Mouse (Mus musculus) heart, postnatal 14 days (tissue): ENCODE data around the gene Fbxw24. TPM values are rescaled to one million over a fixed set of nuclear protein-coding genes. Genes with fewer than 3 reads are reported as not detected.
"Not testable (repeated sequence)": the region's sequence is repeated elsewhere in the genome, so short reads cannot be mapped to it uniquely, and the experiment has no call there.

Experiments
- DNase-seq, 2 experiments: peaks; one replicate each; pipeline ENCODE4 v3.0.0; 2021 to 2022
- intact Hi-C: fragments of 180-260 bp; cut with DNase I; formaldehyde crosslinking; loops from one replicate; pipeline ENCODE4 v1.15.1; 2025
- long read RNA-seq, 2 experiments: library from polyadenylated mRNA; stranded (forward); transcript quantifications; one replicate each; pipeline ENCODE4 v2.0.0; 2021
- total RNA-seq, 2 experiments: library from RNA; stranded (reverse); gene quantifications; 2 replicates each; pipeline ENCODE4 v1.2.3; 2021

Fbxw24 gene
- total RNA-seq, result not detected
- long read RNA-seq, experiment 1, result 0 reads
- long read RNA-seq, experiment 2, result 0 reads

DNA sequence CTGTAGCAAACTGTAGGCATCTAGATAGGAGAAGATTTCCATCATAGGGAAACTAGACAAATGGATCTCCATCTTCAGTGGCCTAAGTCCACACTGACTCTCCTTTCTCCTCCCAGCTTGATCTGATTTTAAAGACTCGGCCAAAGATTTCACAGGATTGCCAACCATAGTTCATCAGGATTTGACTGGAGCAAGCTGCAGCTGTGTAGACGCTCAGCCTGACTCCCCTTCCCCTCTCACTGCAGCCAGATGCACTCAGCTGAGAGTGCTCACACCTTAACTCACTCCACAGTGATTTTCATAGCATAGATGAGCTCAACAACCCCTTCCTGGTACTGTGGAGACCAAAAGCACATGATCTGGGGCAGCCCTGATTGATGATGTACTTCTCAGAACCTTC, at the start of gene Fbxw24:
Gene Fbxw24, minus strand, starts transcription at position 101 of the 400 bp plus-strand sequence.
- intact Hi-C loops, DNase-seq: not testable (repeated sequence)

DNA sequence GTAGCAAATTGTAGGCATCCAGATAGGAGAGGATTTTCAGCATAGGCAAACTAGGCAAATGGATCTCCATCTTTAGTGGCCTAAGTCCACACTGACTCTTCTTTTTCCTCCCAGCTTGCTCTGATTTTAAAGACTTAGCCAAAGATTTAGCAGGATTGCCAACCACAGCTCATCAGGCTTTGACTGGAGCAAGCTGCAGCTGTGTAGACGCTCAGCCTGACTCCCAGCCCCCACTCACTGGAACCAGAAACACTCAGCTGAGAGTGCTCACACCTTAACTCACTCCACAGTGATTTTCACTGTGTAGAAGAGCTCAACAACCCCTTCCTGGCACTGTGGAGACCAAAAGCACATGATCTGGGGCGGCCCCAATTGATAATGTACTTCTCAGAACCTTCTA, 38.7 kb upstream of the Fbxw24 start, which contains the start of gene Fbxw25:
Gene Fbxw25, minus strand, starts transcription at position 101 of the 400 bp plus-strand sequence.
- intact Hi-C loops, DNase-seq: not testable (repeated sequence)

GRCm38 (mm10) chr9:109606837-109607236, 19.0 kb downstream of the Fbxw24 start:
- DNase-seq, result peak in 1 of 2 experiments; percentile 3
- intact Hi-C loops, result loop anchor here (10.0 kb wide), 1 partner anchor 602 kb away; no protein-coding TSS in a partner anchor

GRCm38 (mm10) chr9:109602128-109602527, 23.7 kb downstream of the Fbxw24 start:
- intact Hi-C loops, result loop anchor here (10.0 kb wide), 1 partner anchor 597 kb away; no protein-coding TSS in a partner anchor
- not testable (repeated sequence) for DNase-seq

GRCm38 (mm10) chr9:109597226-109597625, 28.6 kb downstream of the Fbxw24 start:
- intact Hi-C loops, result no loop called here
- DNase-seq, result no peak

GRCm38 (mm10) chr9:109594866-109595265, 31.0 kb downstream of the Fbxw24 start:
- DNase-seq, result no peak
- intact Hi-C loops, result no loop called here

DNA sequence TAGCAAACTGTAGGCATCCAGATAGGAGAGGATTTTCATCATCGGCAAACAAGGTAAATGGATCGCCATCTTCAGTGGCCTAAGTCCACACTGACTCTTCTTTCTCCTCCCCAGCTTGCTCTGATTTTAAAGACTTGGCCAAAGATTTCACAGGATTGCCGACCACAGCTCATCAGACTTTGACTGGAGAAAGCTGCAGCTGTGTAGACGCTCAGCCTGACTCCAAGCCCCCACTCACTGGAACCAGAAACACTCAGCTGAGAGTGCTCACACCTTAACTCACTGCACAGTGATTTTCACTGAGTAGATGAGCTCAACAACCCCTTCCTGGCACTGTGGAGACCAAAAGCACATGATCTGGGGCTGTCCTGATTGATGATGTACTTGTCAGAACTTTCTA, 57.7 kb downstream of the Fbxw24 start, which contains the start of gene Fbxw15:
Gene Fbxw15, minus strand, starts transcription at position 101 of the 400 bp plus-strand sequence.
- intact Hi-C loops, DNase-seq: not testable (repeated sequence)

DNA sequence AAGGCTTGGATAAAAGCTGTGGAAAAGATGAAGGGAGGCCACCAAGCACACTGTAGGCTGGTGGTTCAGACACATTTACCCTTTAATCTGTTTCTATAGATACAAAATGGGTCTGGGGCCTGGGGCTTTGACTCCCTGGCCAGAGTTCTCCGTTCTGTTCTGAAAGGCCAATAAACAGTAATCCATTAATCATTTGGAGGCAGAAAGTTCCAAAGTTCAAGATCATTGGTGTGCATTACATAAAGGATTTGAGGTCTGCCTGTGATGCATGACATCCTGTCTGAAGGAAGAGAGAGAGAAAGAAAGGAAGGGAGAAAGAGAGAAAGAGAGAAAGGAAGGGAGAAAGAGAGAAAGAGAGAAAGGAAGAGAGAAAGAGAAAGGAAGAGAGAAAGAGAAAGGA, 60.3 kb downstream of the Fbxw24 start:
- intact Hi-C loops, result no loop called here
- DNase-seq, result no peak

DNA sequence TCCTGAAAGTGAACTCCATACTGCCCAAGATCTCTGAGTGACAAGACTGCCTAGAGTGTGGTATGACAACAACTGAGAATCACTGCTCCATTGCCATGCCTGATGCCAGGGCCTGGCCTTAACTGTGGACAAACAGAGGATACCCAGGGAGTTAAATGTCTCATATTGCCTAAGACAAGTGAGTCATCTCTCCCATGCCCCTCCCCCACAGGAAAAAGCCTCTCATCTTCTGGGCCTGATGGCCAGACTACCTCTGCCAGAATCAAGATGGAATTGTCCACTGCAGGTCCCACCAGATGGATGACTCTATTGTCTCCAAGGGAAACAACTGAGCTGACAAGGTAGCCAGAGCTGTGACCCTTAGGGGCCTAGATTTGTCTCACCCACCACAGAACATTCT, 63.8 kb downstream of the Fbxw24 start:
- intact Hi-C loops, DNase-seq: not testable (repeated sequence)

- intact Hi-C loops, result no loop called here
- DNase-seq, result no peak
These were observed 73.4 kb downstream of the Fbxw24 start for GRCm38 (mm10) chr9:109552483-109552882.

Other genes starting within 250 kb of the Fbxw24 start
- not detected for gene Fbxw22, start 221.8 kb downstream of the Fbxw24 start, total RNA-seq
- gene Fbxw16, start 176.9 kb downstream of the Fbxw24 start, total RNA-seq, result not detected
- gene Fbxw19, start 130.2 kb downstream of the Fbxw24 start, total RNA-seq, result not detected
- gene Fbxw15, start 57.8 kb downstream of the Fbxw24 start, total RNA-seq, result not detected
- not detected for gene Fbxw25, start 38.6 kb upstream of the Fbxw24 start, total RNA-seq
- not detected for gene Fbxw18, start 76.6 kb upstream of the Fbxw24 start, total RNA-seq
- not detected for gene Fbxw26, start 120.0 kb upstream of the Fbxw24 start, total RNA-seq
- not detected for gene Fbxw27, start 164.6 kb upstream of the Fbxw24 start, total RNA-seq
- gene Spink8, start 186.2 kb upstream of the Fbxw24 start, total RNA-seq, result not detected
- 10 to 100 TPM; 16.0 to 16.4 TPM for gene Nme6, start 206.7 kb upstream of the Fbxw24 start, total RNA-seq
- gene Camp, start 223.6 kb upstream of the Fbxw24 start, total RNA-seq, result under 1 TPM in 1 of 2 experiments, not detected in 1; 0.61 TPM
- 1 to 10 TPM; 5.7 to 6.1 TPM for gene Cdc25a, start 249.5 kb upstream of the Fbxw24 start, total RNA-seq